Mouse (Mus musculus): ENCODE results near the gene Gm8660.
"Not testable (repeated sequence)": the region's sequence is repeated elsewhere in the genome, so short reads cannot be mapped to it uniquely, and the experiment has no call there.

Gene Gm8660

DNA sequence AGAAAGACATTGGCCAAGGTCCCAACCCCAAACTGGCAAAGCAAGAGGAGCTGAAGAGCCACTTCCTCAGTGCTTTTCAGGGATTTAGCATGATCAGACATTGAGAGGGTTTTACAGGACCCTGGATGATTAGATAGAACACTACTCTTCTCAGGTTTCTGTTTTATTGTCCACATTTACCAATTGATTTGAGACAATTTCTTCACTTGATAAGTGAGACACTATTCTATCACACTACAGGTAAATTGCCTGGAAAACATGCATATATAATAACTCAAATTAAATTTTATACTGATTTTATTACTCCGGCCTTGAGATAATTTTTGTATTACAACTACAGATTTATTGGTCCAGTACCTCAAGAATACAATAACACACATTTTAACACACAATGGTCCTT, at the start of gene Gm8660:
Gm8660 (minus strand) TSS at position 101 of the 400 bp plus-strand sequence.
- not testable (repeated sequence) for DNase-seq (ENCODE audit: extremely low spot score, low read depth, low spot score)

DNA sequence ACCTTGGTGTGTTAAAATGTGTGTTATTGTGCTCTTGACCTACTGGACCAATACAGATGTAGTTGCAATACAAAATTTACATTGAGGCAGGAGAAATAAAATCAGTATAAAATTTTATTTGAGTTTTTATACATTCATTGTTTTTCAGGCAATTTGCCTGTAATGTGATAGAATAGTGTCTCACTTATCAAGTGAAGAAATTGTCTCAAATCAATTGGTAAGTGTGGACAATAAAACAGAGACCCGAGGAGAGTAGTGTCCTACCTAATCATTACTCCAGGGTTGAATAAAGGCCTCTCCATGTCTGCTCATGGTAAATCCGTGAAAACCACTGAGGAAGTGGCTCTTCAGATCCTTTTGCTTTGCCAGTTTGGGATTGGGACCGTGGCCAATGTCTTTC, 42.4 kb upstream of the Gm8660 start, which contains the start of gene Vmn1r148:
Vmn1r148 (plus strand) TSS at position 301 of the 400 bp plus-strand sequence.
- DNase-seq (ENCODE audit: extremely low spot score, low read depth, low spot score): not testable (repeated sequence)

- DNase-seq (ENCODE audit: extremely low spot score, low read depth, low spot score): not testable (repeated sequence)
Measured at GRCm38 (mm10) chr7:22329617-22330016, 41.2 kb downstream of the Gm8660 start, which contains the start of gene Gm4187. Gene Gm4187 (minus strand): TSS chr7:22329717.

Data from hindlimb bud, embryonic 11.5 days (tissue).